Mouse (Mus musculus) kidney, adult 2 months (tissue): ENCODE measurements at regions not wholly inside any gene's neighbourhood (a gene's known extent, or its start where the extent isn't known, plus 50 kb on each side); places are given as distances from the start of the nearest gene placed in this dataset.

Experiments
- CTCF ChIP-seq: fragments of 200-500 bp; conservative IDR thresholded peaks from 2 replicates; pipeline ENCODE4 v1.5.1; 2011; ENCODE audit warnings: low read depth, mild to moderate bottlenecking, control low read depth, low read length, moderate library complexity, mixed read lengths; ENCODE audit not compliant: insufficient read depth, insufficient read length
- POLR2A ChIP-seq: fragments of 200-500 bp; IDR thresholded peaks from one replicate; pipeline ENCODE4 v1.6.1; 2011; ENCODE audit warnings: low read depth, low read length, control low read depth

DNA sequence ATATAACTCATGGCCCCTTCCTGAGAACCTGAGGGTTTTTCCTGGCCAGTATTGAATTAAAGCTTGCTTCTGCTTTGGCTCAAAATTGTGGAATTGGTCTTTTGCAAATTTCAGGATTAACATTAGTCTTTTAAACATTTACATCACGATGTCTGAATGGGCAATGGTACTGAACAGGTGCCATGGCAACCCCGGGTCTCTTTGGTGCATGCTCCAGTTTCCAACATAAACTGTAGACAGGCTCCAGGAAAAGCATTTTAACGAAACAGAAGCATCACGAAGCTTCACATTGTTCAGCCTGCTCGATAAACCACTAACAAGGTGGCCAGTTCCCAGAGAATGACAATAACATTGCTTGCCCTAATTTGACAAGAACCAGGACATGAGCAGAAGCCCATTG lies 109.8 kb upstream of the Ccn2 start:
- TF ChIP-seq CTCF (no peak), POLR2A (no peak)
